8 mouse cellular contexts compared by ENCODE assay signal in the genomic region with DNA sequence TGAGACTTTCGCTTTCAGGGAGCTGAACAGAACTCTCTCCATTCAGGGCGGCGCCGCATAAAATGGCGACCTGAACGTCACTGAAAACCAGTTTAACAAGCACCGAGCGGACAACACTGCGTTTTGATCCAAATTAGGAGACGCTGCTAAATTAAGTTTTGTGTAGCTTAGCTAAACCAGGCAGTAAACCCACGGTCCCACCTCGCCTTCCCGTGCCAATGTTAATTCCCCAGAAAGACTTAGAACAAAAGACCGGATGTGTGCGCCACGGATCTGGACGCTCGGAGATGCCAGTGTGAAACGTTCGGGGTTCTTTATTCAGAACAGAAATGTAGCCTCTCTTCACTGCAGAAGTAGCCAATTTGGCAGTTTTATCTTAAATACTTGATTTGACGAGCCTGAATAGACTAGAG. TPM values are rescaled to one million over a fixed set of nuclear protein-coding genes. Genes with fewer than 3 reads are reported as not detected.
DNase-seq lines count a peak whose midpoint lies in the region; ATAC-seq lines count a peak whose summit lies in the region.

No protein-coding gene starts in this region.

- peak; percentile 53 for ATAC-seq in erythroblast, adult 5-6 weeks (replicated peaks; ENCODE audit: low FRiP score, poor library complexity, severe bottlenecking)
- ATAC-seq in heart, embryonic 13.5 days (ENCODE audit: extremely low read depth, insufficient number of reproducible peaks, low FRiP score, low TSS enrichment), result no peak
- ATAC-seq in liver, embryonic 16.5 days (ENCODE audit: low read depth), result peak; percentile 3; the same call in 1 of the 2 replicates
- ATAC-seq in neural tube, embryonic 12.5 days (ENCODE audit: low FRiP score, low read depth), result peak; percentile 15; the same call in 1 of the 2 replicates

- no peaks in the 10 kb centered on the region for H3K36me3 ChIP-seq in heart, embryonic 13.5 days
- no peaks in the 10 kb centered on the region for H3K36me3 ChIP-seq in liver, embryonic 16.5 days (ENCODE audit: control insufficient read depth, insufficient read depth)
- no peaks in the 10 kb centered on the region for H3K36me3 ChIP-seq in neural tube, embryonic 12.5 days

- H3K4me2 ChIP-seq in heart, embryonic 13.5 days, result peak overlapping the region; percentile 80
- peak overlapping the region; percentile 69 for H3K4me2 ChIP-seq in liver, embryonic 16.5 days (ENCODE audit: low read depth, low read length)
- peak overlapping the region; percentile 71 for H3K4me2 ChIP-seq in neural tube, embryonic 12.5 days (replicated peaks)

- WGBS in heart, embryonic 13.5 days, result under 1% methylated on average over 21 of the region's 21 CpGs
- under 1% methylated on average over 21 of the region's 21 CpGs for WGBS in liver, embryonic 16.5 days (ENCODE audit: insufficient replicate concordance)
- under 1% methylated on average over 21 of the region's 21 CpGs for WGBS in neural tube, embryonic 12.5 days

- peak overlapping the region; percentile 95 for H3K27ac ChIP-seq in heart, embryonic 13.5 days (replicated peaks)
- H3K27ac ChIP-seq in liver, embryonic 16.5 days (ENCODE audit: low read length), result peak overlapping the region; percentile 100
- H3K27ac ChIP-seq in neural tube, embryonic 12.5 days, result peak overlapping the region; percentile 86

- H3K9me3 ChIP-seq in heart, embryonic 13.5 days, result no peaks in the 10 kb centered on the region
- no peaks in the 10 kb centered on the region for H3K9me3 ChIP-seq in liver, embryonic 16.5 days (replicated peaks; ENCODE audit: control insufficient read depth, low read length)
- no peaks in the 10 kb centered on the region for H3K9me3 ChIP-seq in neural tube, embryonic 12.5 days

- H3K4me3 ChIP-seq in heart, embryonic 13.5 days, result peak overlapping the region; percentile 52
- peak overlapping the region; percentile 65 for H3K4me3 ChIP-seq in liver, embryonic 16.5 days (ENCODE audit: low read depth, low read length)
- peak overlapping the region; percentile 42 for H3K4me3 ChIP-seq in neural tube, embryonic 12.5 days

- peak; percentile 66 to 78 for DNase-seq in left cerebral cortex, adult 18-20 months (ENCODE audit: low spot score in 2 of 2)
- DNase-seq in left cerebral cortex, adult 11 months (ENCODE audit: low spot score), result no peak
- DNase-seq in kidney, postnatal 10 days, result peak; percentile 81
- peak; percentile 64 for DNase-seq in telencephalon, adult 2 months (ENCODE audit: low read depth, low spot score)

- H3K4me1 ChIP-seq in heart, embryonic 13.5 days, result peaks cover 42% of the 10 kb centered on the region
- H3K4me1 ChIP-seq in liver, embryonic 16.5 days (ENCODE audit: control insufficient read depth, low read depth, low read length), result peaks cover 29% of the 10 kb centered on the region
- H3K4me1 ChIP-seq in neural tube, embryonic 12.5 days, result peaks cover 27% of the 10 kb centered on the region

- H3K9ac ChIP-seq in heart, embryonic 13.5 days, result peak overlapping the region; percentile 90
- peak overlapping the region; percentile 82 for H3K9ac ChIP-seq in liver, embryonic 16.5 days (ENCODE audit: low read depth, low read length)
- H3K9ac ChIP-seq in neural tube, embryonic 12.5 days, result peak overlapping the region; percentile 72

- H3K27me3 ChIP-seq in heart, embryonic 13.5 days (replicated peaks), result no peaks in the 10 kb centered on the region
- no peaks in the 10 kb centered on the region for H3K27me3 ChIP-seq in liver, embryonic 16.5 days (ENCODE audit: control insufficient read depth, insufficient read depth, low read depth, low read length)
- H3K27me3 ChIP-seq in neural tube, embryonic 12.5 days (replicated peaks), result no peaks in the 10 kb centered on the region

RNA-seq across cellular contexts. Expression of a gene that starts 3.6 kb away (rescaled TPM):
- total RNA-seq in left cerebral cortex, adult 18-20 months (2021), result 100 to 1,000 TPM; 166 to 191 TPM
- 243 and 262 TPM in 2 replicates for total RNA-seq in erythroblast, adult 5-6 weeks (2015; ENCODE audit: low replicate concordance)
- 403 and 449 TPM in 2 replicates for total RNA-seq in erythroblast, adult 5-6 weeks (2017; ENCODE audit: low replicate concordance)
- 54.8 and 60.0 TPM in 2 replicates for polyA plus RNA-seq in heart, embryonic 13.5 days (2015; fragmentation: Nextera tagmentation; extraction: Ambion mirVana)
- 126 and 155 TPM in 2 replicates for polyA plus RNA-seq in liver, embryonic 16.5 days (2015; fragmentation: Nextera tagmentation; extraction: Ambion mirVana)
- 65.8 and 97.5 TPM in 2 replicates for polyA plus RNA-seq in neural tube, embryonic 12.5 days (2016; fragmentation: Nextera tagmentation; extraction: Ambion mirVana)

RNA-seq across cellular contexts. Expression of a gene that starts 9.5 kb away (rescaled TPM):
- 10 to 100 TPM in 1 of 2 experiments, 1 to 10 TPM in 1; 9.3 to 10.4 TPM for total RNA-seq in left cerebral cortex, adult 18-20 months (2021)
- total RNA-seq in erythroblast, adult 5-6 weeks (2015; ENCODE audit: low replicate concordance), result 52.8 and 69.6 TPM in 2 replicates
- 50.4 and 63.8 TPM in 2 replicates for total RNA-seq in erythroblast, adult 5-6 weeks (2017; ENCODE audit: low replicate concordance)
- polyA plus RNA-seq in heart, embryonic 13.5 days (2015; fragmentation: Nextera tagmentation; extraction: Ambion mirVana), result 2.4 TPM in 2 replicates
- 6.6 and 7.7 TPM in 2 replicates for polyA plus RNA-seq in liver, embryonic 16.5 days (2015; fragmentation: Nextera tagmentation; extraction: Ambion mirVana)
- polyA plus RNA-seq in neural tube, embryonic 12.5 days (2016; fragmentation: Nextera tagmentation; extraction: Ambion mirVana), result 3.8 and 4.9 TPM in 2 replicates

RNA-seq across cellular contexts. Expression of a gene that starts 10.9 kb away (rescaled TPM):
- 10 to 100 TPM in 1 of 2 experiments, 1 to 10 TPM in 1; 6.3 to 11.0 TPM for total RNA-seq in left cerebral cortex, adult 18-20 months (2021)
- not detected in 2 replicates for total RNA-seq in erythroblast, adult 5-6 weeks (2015; ENCODE audit: low replicate concordance)
- 370 and 678 TPM in 2 replicates for total RNA-seq in erythroblast, adult 5-6 weeks (2017; ENCODE audit: low replicate concordance)
- 0.60 and 0.84 TPM in 2 replicates for polyA plus RNA-seq in heart, embryonic 13.5 days (2015; fragmentation: Nextera tagmentation; extraction: Ambion mirVana)
- 2.2 and 3.8 TPM in 2 replicates for polyA plus RNA-seq in liver, embryonic 16.5 days (2015; fragmentation: Nextera tagmentation; extraction: Ambion mirVana)
- polyA plus RNA-seq in neural tube, embryonic 12.5 days (2016; fragmentation: Nextera tagmentation; extraction: Ambion mirVana), result 0.86 and 2.8 TPM in 2 replicates

RNA-seq across cellular contexts. Expression of a gene that starts 11.0 kb away (rescaled TPM):
- total RNA-seq in left cerebral cortex, adult 18-20 months (2021), result 10 to 100 TPM; 14.7 to 26.1 TPM
- total RNA-seq in erythroblast, adult 5-6 weeks (2015; ENCODE audit: low replicate concordance), result 208 and 222 TPM in 2 replicates
- 253 and 407 TPM in 2 replicates for total RNA-seq in erythroblast, adult 5-6 weeks (2017; ENCODE audit: low replicate concordance)
- 1.6 and 3.0 TPM in 2 replicates for polyA plus RNA-seq in heart, embryonic 13.5 days (2015; fragmentation: Nextera tagmentation; extraction: Ambion mirVana)
- polyA plus RNA-seq in liver, embryonic 16.5 days (2015; fragmentation: Nextera tagmentation; extraction: Ambion mirVana), result 3.7 and 5.9 TPM in 2 replicates
- 3.4 and 6.6 TPM in 2 replicates for polyA plus RNA-seq in neural tube, embryonic 12.5 days (2016; fragmentation: Nextera tagmentation; extraction: Ambion mirVana)

RNA-seq across cellular contexts. Expression of a gene that starts 13.8 kb away (rescaled TPM):
- total RNA-seq in left cerebral cortex, adult 18-20 months (2021), result 10 to 100 TPM; 61.6 to 70.8 TPM
- total RNA-seq in erythroblast, adult 5-6 weeks (2015; ENCODE audit: low replicate concordance), result 170 and 206 TPM in 2 replicates
- total RNA-seq in erythroblast, adult 5-6 weeks (2017; ENCODE audit: low replicate concordance), result 470 and 670 TPM in 2 replicates
- polyA plus RNA-seq in heart, embryonic 13.5 days (2015; fragmentation: Nextera tagmentation; extraction: Ambion mirVana), result 3.9 and 4.2 TPM in 2 replicates
- polyA plus RNA-seq in liver, embryonic 16.5 days (2015; fragmentation: Nextera tagmentation; extraction: Ambion mirVana), result 10.6 and 13.5 TPM in 2 replicates
- polyA plus RNA-seq in neural tube, embryonic 12.5 days (2016; fragmentation: Nextera tagmentation; extraction: Ambion mirVana), result 8.8 and 11.8 TPM in 2 replicates
